Mouse (Mus musculus) left cerebral cortex, postnatal 14 days (tissue): ENCODE measurements around the gene Noto. TPM values are rescaled to one million over a fixed set of nuclear protein-coding genes. Genes with fewer than 3 reads are reported as not detected.

Experiments
- DNase-seq, 2 experiments: peaks; one replicate each; pipeline ENCODE4 v3.0.0; 2021 to 2022; ENCODE audit warnings: low spot score in 2 of 2, mixed read lengths in 1 of 2
- intact Hi-C: fragments of 180-260 bp; cut with DNase I; formaldehyde crosslinking; loops from one replicate; pipeline ENCODE4 v1.15.1; 2025
- total RNA-seq, 2 experiments: library from RNA; stranded (reverse); gene quantifications; 2 replicates each; pipeline ENCODE4 v1.2.3; 2021

The Noto gene
- total RNA-seq, 2 experiments from 2014 or later = not detected

DNA sequence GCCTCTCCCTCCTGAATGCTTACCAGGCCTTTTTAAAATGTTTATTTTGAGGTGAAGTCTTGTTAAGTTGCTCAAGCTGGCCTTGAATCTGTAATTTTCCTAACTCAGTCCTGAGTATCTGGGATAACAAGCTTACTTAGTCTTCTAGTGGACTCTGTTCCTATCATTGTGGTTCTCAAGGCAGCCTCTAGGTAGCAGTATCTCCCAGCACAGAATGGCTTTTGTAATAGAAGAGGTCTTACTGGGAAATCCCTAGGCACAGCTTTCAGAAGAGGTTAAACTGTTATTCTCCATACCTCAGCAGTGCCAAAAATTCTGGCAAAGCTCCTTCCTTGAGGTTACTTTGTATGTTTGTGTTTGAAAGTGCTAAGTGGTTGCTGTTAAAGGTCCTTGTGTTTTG, 41.7 kb downstream of the Noto start:
- intact Hi-C loops = no loop called here
- DNase-seq = peak; percentile 41 to 57

DNA sequence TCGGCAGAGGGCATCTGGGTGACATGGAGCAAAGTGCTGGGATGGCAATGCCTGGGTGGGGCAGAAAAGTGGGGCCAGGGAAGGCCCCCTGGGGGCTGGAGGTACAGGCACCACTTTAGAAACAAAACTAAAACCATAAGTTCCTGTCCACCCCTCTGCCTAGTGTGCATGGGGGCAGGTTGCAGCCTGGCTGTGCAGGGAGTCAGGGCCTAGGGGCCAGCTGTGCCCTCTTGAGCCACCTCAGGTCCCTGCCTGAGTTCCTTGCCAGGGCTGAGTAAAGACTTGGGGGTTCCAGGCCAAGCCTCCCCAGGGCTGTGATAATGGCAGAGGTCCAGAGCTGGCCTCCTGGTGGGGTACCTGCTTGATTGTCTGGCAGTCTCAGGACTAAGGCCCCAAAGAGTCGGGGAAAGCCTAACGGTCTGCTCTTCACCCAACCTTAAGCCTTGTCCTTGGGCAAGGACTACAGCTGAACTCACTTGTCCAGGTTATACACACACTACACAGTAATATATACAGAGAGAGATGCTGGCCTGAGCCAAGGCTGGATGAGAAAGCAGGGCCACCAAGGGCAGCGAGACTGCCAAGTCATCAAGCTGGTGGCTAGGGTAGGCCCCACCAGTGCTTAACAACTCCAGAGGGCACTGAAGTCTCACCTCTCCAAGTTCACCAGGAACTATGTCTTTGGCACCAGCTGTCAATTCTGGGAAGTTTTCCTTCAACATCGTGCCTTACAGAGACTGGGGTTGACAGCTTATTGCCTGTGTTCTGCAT, 46.2 kb downstream of the Noto start:
- no peak for DNase-seq
- intact Hi-C loops = loop anchor here (5.0 kb wide), 1 partner anchor 42 kb away; the partner anchor contains the start of gene Egr4

DNA sequence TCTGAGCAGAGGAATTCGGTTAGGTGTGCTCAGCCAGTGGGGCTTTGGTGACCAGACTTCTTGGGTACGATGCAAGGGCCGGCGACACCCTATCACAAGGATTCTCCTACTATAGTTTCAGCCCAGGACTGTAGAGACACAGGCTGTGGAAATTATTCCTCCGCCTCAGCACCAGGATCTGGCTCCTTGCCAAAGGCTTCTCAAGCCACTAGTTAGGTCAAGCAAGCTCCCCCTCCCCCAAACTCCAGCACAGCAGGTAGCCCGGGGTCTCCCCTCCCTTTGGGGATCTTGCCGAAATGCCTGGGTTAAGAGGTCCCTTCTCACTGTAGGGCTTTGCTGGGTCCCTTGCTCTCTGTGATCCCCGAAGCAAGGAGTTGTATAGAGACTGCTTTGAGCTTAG, 48.3 kb downstream of the Noto start:
- DNase-seq = no peak
- intact Hi-C loops = loop anchor here (5.0 kb wide), 1 partner anchor 40 kb away; the partner anchor contains the start of gene Egr4

DNA sequence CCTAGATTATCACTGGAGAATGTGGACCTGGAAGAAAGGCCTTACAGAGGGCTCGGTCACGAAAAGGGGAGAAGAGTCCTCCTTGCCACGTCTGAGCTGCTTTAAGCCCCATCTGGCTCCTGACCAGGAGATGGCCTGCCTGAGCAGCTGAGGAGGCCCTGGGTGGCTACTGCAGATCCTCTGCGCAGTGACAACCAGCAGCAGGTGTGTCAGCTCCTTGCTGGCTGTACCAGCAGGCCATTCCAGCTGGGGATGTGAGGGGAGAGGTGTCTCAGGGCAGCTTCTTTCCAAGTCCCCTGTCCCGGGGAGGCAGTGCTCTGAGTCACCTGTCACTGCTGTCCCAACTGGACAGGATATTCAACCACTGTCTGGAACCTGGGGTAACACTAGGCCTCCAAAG, 48.9 kb downstream of the Noto start:
- intact Hi-C loops = loop anchor here (5.0 kb wide), 1 partner anchor 40 kb away; the partner anchor contains the start of gene Egr4
- DNase-seq = no peak

DNA sequence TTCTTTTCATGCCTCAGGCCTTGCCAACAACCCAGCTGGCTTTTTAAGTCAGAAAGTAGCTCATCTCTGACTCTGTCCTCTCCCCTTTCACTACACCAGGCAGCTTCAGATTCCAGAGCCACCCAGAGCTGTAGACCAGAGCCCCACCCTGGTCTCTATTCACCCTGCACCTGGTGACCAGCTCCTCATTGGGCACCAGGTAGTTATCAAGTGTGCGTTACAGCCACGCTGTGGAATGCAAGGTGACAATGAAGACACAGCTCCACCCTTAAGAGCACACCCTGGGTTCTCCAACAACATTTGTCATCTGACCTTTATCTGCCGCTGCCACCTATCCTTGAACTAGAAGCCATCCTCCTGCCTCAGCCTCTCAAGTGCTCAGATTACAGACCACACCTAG, 51.9 kb downstream of the Noto start:
- intact Hi-C loops = no loop called here
- DNase-seq = no peak

DNA sequence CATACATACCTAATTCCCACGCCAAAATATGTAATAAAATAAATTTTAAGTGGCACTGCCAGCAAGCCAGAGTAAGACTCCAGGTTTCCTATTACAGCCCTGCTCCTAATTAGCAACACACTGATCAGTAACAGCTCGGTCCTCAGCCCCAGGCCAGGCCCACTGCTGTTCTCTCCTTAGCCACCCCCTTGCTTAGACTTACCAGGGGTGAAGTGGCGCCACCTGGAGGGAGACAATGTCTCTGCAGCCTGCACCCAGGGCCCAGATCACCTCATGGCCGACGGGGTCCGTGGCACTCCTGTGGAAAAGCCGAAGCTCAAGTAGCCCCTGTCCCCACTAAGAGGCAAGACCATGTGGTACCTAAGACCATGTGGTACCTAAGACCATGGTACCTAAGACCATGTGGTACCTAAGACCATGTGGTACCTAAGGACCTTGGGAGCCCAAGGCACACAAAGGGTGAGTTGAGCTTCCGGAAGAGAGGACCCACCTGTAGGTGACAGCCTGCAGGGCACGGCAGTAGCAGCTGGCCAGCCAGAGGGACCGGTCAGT, 53.8 kb downstream of the Noto start:
- no peak for DNase-seq

DNA sequence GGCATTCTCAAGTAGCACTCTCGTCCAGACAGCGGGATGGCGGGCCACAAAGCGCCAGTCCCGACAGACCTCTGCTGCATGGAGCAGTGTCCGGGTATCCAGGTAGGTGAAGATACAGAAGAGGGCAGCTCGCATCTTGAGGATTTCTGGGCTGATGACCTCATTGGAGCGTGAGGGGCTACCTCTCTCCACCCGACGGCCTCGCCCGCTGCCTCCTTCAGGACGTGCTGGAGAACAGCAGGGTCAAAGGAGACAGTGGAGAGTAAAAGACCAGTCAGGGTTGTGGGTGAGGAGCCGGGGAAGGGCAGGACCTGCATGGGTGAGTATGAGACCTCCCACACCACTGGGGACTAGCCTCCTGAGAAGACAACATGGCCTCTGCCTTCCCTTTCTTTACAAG, 54.7 kb downstream of the Noto start:
- DNase-seq = no peak
- intact Hi-C loops = no loop called here

More for the DNA sequence above, 53.8 kb downstream of the Noto start:
- intact Hi-C loops = no loop called here

Other genes with a start within 250 kb of the Noto start
- gene Emx1, start 236.4 kb upstream of the Noto start, total RNA-seq = 10 to 100 TPM; 39.9 to 41.6 TPM
- 100 to 1,000 TPM; 162 to 165 TPM for gene Sfxn5, start 90.5 kb upstream of the Noto start, total RNA-seq
- gene Rab11fip5, start 49.3 kb upstream of the Noto start, total RNA-seq = 10 to 100 TPM; 53.8 to 55.0 TPM
- 10 to 100 TPM; 33.8 to 34.7 TPM for gene Smyd5, start 8.1 kb downstream of the Noto start, total RNA-seq
- gene Cct7, start 27.6 kb downstream of the Noto start, total RNA-seq = 100 to 1,000 TPM; 209 to 210 TPM
- gene Pradc1, start 28.1 kb downstream of the Noto start, total RNA-seq = 10 to 100 TPM; 27.1 to 34.0 TPM
- gene Fbxo41, start 79.1 kb downstream of the Noto start, total RNA-seq = 100 to 1,000 TPM; 119 to 126 TPM
- 10 to 100 TPM; 50.3 to 64.1 TPM for gene Egr4, start 89.7 kb downstream of the Noto start, total RNA-seq
- gene Alms1, start 163.6 kb downstream of the Noto start, total RNA-seq = 1 to 10 TPM; 7.6 to 9.4 TPM